Mouse (Mus musculus): Measurements from ENCODE around the gene Phactr2.

GRCm38 (mm10) chr10:13274699-13275098 is 199.5 kb downstream of the Phactr2 start:
- TF ChIP-seq CTCF (IDR thresholded peaks at IDR 0.05; ENCODE audit: extremely low read depth, insufficient read depth, low read length): no peak
- TF ChIP-seq POLR2A (IDR thresholded peaks at IDR 0.05; ENCODE audit: extremely low read depth, insufficient read depth, low read length): no peak

Data from cortical plate, adult 2 months (tissue).